Mouse (Mus musculus): ENCODE measurements around the gene Faf1. TPM values are rescaled to one million over a fixed set of nuclear protein-coding genes. Genes with fewer than 3 reads are reported as not detected.

Gene Faf1
- polyA plus RNA-seq, 1 experiment from 2014 or later: 20.8 TPM

- TF ChIP-seq CTCF (IDR thresholded peaks at IDR 0.05; ENCODE audit: low read depth): no peak
- no peak for TF ChIP-seq EP300 (optimal IDR thresholded peaks at IDR 0.05)
- no peak overlapping the region; the same call in 1 of the 2 replicates for H3K4me3 ChIP-seq (ENCODE audit: low read depth, low read length)
- 11% methylated on average over 28 of the region's 29 CpGs for WGBS
- H3K36me3 ChIP-seq (ENCODE audit: control insufficient read depth, insufficient read depth, low read length): no peaks in the 10 kb centered on the region
- ATAC-seq (ENCODE audit: low FRiP score, low TSS enrichment): no peak
- no peaks in the 10 kb centered on the region; the same call in 1 of the 2 replicates for H3K4me1 ChIP-seq (replicated peaks; ENCODE audit: control insufficient read depth, insufficient read depth)
- peaks cover 52% of the 10 kb centered on the region for H3K27me3 ChIP-seq (ENCODE audit: control insufficient read depth, insufficient read depth, low read length)
- no peak for DNase-seq (ENCODE audit: low spot score)
- no peaks in the 10 kb centered on the region for H3K9me3 ChIP-seq (ENCODE audit: control insufficient read depth, low read length)
- H3K9ac ChIP-seq (ENCODE audit: low read length): no peak overlapping the region
- no peak overlapping the region for H3K4me2 ChIP-seq (replicated peaks; ENCODE audit: low read depth)
- no peak overlapping the region for H3K27ac ChIP-seq (replicated peaks)
Observed at GRCm38 (mm10) chr4:109980321-109981082, 304.1 kb downstream of the Faf1 start.

- ATAC-seq (ENCODE audit: low FRiP score, low TSS enrichment): no peak
- TF ChIP-seq CTCF (IDR thresholded peaks at IDR 0.05; ENCODE audit: low read depth) (no peak), EP300 (optimal IDR thresholded peaks at IDR 0.05) (no peak)
- H3K4me3 ChIP-seq (ENCODE audit: low read depth, low read length): peak overlapping the region; percentile 35
- peak overlapping the region; percentile 50 for H3K4me2 ChIP-seq (replicated peaks; ENCODE audit: low read depth)
- no peak overlapping the region for H3K9ac ChIP-seq (ENCODE audit: low read length)
- peaks cover 47% of the 10 kb centered on the region for H3K27me3 ChIP-seq (ENCODE audit: control insufficient read depth, insufficient read depth, low read length)
- peak; percentile 18 for DNase-seq (ENCODE audit: low spot score)
- no peaks in the 10 kb centered on the region; the same call in 1 of the 2 replicates for H3K4me1 ChIP-seq (replicated peaks; ENCODE audit: control insufficient read depth, insufficient read depth)
- H3K36me3 ChIP-seq (ENCODE audit: control insufficient read depth, insufficient read depth, low read length): no peaks in the 10 kb centered on the region
- 4% methylated on average over 36 of the region's 37 CpGs for WGBS
- no peaks in the 10 kb centered on the region for H3K9me3 ChIP-seq (ENCODE audit: control insufficient read depth, low read length)
- H3K27ac ChIP-seq (replicated peaks): no peak overlapping the region
Observed at GRCm38 (mm10) chr4:109981083-109981870, 304.9 kb downstream of the Faf1 start.

GRCm38 (mm10) chr4:109981871-109982680, 305.7 kb downstream of the Faf1 start:
- Histone ChIP-seq H3K4me3 (ENCODE audit: low read depth, low read length) (peak overlapping the region; percentile 35), H3K27me3 (ENCODE audit: control insufficient read depth, insufficient read depth, low read length) (peaks cover 46% of the 10 kb centered on the region), H3K4me1 (replicated peaks; ENCODE audit: control insufficient read depth, insufficient read depth) (no peaks in the 10 kb centered on the region; the same call in 1 of the 2 replicates), H3K4me2 (replicated peaks; ENCODE audit: low read depth) (peak overlapping the region; percentile 50), H3K27ac (replicated peaks) (no peak overlapping the region), H3K9me3 (ENCODE audit: control insufficient read depth, low read length) (no peaks in the 10 kb centered on the region), H3K36me3 (ENCODE audit: control insufficient read depth, insufficient read depth, low read length) (no peaks in the 10 kb centered on the region), H3K9ac (ENCODE audit: low read length) (peak overlapping the region; percentile 18; the same call in 1 of the 2 replicates)
- ATAC-seq (ENCODE audit: low FRiP score, low TSS enrichment): 0 out of 2 replicates have a peak, but pooled peaks have one; percentile 11
- DNase-seq (ENCODE audit: low spot score): peak; percentile 25
- no peak for TF ChIP-seq EP300 (optimal IDR thresholded peaks at IDR 0.05)
- WGBS: 3% methylated on average over 73 of the region's 99 CpGs

- TF ChIP-seq CTCF (IDR thresholded peaks at IDR 0.05; ENCODE audit: low read depth) (no peak), EP300 (optimal IDR thresholded peaks at IDR 0.05) (no peak)
- peaks cover 39% of the 10 kb centered on the region for H3K27me3 ChIP-seq (ENCODE audit: control insufficient read depth, insufficient read depth, low read length)
- no peak overlapping the region; the same call in 1 of the 2 replicates for H3K9ac ChIP-seq (ENCODE audit: low read length)
- ATAC-seq (ENCODE audit: low FRiP score, low TSS enrichment) (no peak), DNase-seq (ENCODE audit: low spot score) (peak; percentile 17)
- no peak overlapping the region for H3K27ac ChIP-seq (replicated peaks)
- no peaks in the 10 kb centered on the region for H3K36me3 ChIP-seq (ENCODE audit: control insufficient read depth, insufficient read depth, low read length)
- H3K9me3 ChIP-seq (ENCODE audit: control insufficient read depth, low read length): no peaks in the 10 kb centered on the region
- 7% methylated on average over 30 of the region's 30 CpGs for WGBS
- no peaks in the 10 kb centered on the region; the same call in 1 of the 2 replicates for H3K4me1 ChIP-seq (replicated peaks; ENCODE audit: control insufficient read depth, insufficient read depth)
- peak overlapping the region; percentile 50; the same call in 1 of the 2 replicates for H3K4me2 ChIP-seq (replicated peaks; ENCODE audit: low read depth)
- peak overlapping the region; percentile 35 for H3K4me3 ChIP-seq (ENCODE audit: low read depth, low read length)
Observed at GRCm38 (mm10) chr4:109982681-109983265, 306.4 kb downstream of the Faf1 start.

DNA sequence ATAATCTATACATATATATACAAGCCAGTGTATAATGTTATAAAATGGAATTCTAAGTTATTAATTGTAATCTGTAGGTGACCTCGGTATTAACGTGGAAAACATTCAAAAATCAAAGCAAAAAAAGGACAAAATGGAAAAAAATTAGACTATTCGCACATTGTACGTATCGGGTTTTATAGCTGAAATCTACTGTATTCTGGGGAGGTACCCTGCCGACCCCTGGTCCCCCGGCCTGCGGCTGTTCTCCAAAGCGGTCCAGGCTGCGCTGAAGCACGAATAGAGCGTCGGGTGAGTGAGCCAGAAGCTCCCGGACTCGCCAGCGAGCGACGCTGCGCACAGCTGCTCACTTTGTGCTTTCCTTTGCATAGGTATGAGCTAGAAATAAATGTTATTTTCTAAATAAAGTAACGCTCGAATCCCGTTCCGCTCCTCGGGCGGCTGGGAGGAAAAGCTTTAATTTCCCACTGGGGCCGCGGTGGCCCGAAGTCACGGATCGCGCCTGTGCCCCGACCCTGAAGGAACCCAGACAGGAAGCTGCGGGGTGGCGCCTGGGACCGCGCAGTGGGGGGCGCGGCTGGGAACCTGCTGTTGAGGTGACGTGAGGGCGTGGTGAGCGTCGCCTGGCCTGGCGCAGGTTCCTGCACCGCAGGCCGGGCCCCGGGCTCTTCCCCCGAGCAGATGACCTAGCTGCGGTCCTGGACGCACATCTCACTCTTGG, 307.1 kb downstream of the Faf1 start:
- Histone ChIP-seq H3K9me3 (ENCODE audit: control insufficient read depth, low read length) (no peaks in the 10 kb centered on the region), H3K4me3 (ENCODE audit: low read depth, low read length) (peak overlapping the region; percentile 27), H3K9ac (ENCODE audit: low read length) (no peak overlapping the region), H3K27me3 (ENCODE audit: control insufficient read depth, insufficient read depth, low read length) (peaks cover 33% of the 10 kb centered on the region), H3K36me3 (ENCODE audit: control insufficient read depth, insufficient read depth, low read length) (no peaks in the 10 kb centered on the region), H3K27ac (replicated peaks) (no peak overlapping the region), H3K4me2 (replicated peaks; ENCODE audit: low read depth) (peak overlapping the region; percentile 36), H3K4me1 (replicated peaks; ENCODE audit: control insufficient read depth, insufficient read depth) (no peaks in the 10 kb centered on the region; the same call in 1 of the 2 replicates)
- DNase-seq (ENCODE audit: low spot score) (peak; percentile 37), ATAC-seq (ENCODE audit: low FRiP score, low TSS enrichment) (no peak)
- 3% methylated on average over 49 of the region's 49 CpGs for WGBS
- TF ChIP-seq EP300 (optimal IDR thresholded peaks at IDR 0.05) (no peak), CTCF (IDR thresholded peaks at IDR 0.05; ENCODE audit: low read depth) (no peak)
